Mouse (Mus musculus): ENCODE results near the gene Atp8a2.
A peak's percentile ranks its signal among the peaks of the same experiment; 100 is the strongest.
"Not testable (repeated sequence)": the region's sequence is repeated elsewhere in the genome, so short reads cannot be mapped to it uniquely, and the experiment has no call there.

The Atp8a2 gene

DNA sequence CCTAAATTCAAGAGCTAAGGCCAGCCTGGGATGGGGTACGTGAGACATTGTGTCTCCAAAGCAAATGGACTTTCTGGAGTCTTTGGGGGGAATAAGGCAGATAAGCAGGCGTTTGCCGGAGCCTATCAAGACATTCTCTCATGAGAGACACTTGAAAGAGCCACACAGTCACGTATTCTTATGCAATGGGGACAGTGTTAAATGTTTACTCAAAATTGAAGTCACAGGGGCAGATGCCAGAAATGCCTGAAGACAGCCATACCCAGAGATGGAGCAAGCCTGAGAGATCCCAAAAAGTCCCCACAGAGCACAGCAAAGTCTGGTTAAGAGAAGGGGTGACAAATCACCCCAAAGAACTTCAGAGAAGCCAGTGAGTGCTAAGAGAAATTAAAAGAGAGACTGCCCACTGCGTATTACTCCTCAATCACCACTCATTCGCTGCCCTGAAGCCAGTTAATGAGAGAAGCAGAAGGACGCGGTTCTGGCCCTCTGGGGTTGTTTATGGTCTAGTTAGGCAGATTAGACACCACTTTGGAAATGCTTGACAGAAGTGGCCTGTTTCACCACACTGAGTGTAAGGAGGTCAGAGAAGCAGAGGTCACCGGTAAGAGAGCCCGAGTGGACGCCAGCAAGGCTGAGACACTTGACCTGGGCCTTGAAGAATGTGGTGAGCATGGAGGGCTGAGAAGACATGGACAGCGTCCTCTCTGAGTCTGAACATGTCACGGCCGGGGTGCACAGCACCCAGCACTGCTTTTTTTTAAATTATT is 356.8 kb downstream of the Atp8a2 start:
- no peak for DNase-seq (ENCODE audit: low spot score)

GRCm38 (mm10) chr14:59838446-59839259 is 358.3 kb downstream of the Atp8a2 start:
- DNase-seq (ENCODE audit: low spot score) = not testable (repeated sequence)

- not testable (repeated sequence) for DNase-seq (ENCODE audit: low spot score)
These were observed 359.2 kb downstream of the Atp8a2 start for GRCm38 (mm10) chr14:59837691-59838241.

- DNase-seq (ENCODE audit: low spot score) = no peak
These were observed 360.0 kb downstream of the Atp8a2 start for GRCm38 (mm10) chr14:59836876-59837543.

DNA sequence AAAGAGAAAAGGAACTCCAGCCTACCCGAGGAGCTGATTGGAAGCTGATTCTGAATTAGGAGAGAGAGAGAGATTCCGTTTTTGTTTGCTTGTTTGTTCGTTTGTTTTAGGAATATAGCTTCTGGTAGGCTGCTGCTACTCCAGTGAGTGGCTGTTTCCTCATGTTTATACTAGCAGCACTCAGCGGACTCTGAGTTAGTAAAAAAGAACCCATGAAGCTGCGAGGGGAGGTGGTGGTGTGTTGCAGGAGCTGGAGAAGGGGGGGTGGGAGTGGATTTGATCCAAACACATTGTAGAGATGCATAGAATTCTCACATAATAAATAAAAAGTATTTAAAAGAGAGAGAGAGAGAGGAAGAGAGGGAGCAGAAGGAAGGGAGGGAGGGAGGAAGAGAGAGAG is 367.4 kb downstream of the Atp8a2 start:
- DNase-seq (ENCODE audit: low spot score) = no peak

DNA sequence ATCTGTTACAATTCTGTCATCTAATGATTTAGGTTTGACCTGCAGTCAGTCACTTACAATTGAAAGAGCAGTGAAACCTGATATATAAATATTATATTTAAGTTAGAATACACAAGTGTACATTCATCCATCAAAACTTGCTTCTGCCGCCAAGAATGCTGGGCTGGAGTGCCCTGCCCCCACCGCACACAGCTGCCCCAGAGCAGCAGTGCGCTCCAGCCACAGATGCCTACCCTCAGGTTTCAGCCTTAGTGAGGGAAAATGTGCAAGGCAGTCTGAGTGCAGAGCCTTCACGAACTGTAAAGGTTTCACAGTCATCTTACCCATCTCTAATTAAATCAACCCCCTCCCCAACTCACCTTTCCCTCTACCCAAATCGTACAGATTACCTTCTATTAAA is 369.6 kb downstream of the Atp8a2 start:
- no peak for DNase-seq (ENCODE audit: low spot score)

DNA sequence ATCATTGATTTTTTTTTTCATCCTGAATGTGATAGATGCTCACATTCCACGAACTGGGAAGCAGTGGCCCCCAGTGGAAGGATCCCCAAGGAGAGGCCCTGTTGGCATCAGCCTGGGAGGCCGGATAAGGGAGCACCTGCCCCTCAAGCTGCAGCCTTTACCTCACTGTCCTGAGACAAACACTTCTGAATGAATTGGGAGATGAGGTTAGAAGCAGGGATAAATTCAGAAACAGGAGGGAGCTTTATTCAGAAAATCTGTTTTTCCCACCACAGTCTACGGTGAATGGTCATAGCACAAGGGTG is 376.9 kb downstream of the Atp8a2 start:
- no peak for DNase-seq (ENCODE audit: low spot score)

GRCm38 (mm10) chr14:59819215-59820114 is 377.5 kb downstream of the Atp8a2 start:
- no peak for DNase-seq (ENCODE audit: low spot score)

DNA sequence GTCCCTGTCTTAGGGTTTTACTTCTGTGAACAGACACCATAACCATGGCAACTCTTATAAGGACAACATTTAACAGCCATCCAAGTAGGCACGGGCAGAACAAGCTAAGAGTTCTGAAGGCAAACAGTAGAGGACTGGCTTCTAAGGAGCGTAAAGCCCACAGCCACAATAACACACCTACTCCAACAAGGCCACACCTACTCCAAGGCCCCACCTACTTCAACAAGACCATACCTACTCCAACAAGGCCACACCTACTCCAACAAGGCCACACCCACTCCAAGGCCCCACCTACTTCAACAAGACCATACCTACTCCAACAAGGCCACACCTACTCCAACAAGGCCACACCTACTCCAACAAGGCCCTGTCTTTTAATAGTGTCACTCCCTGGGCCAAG is 386.7 kb downstream of the Atp8a2 start:
- not testable (repeated sequence) for DNase-seq (ENCODE audit: low spot score)

- DNase-seq (ENCODE audit: low spot score) = no peak
These were observed 387.2 kb downstream of the Atp8a2 start for GRCm38 (mm10) chr14:59809790-59810189.

DNA sequence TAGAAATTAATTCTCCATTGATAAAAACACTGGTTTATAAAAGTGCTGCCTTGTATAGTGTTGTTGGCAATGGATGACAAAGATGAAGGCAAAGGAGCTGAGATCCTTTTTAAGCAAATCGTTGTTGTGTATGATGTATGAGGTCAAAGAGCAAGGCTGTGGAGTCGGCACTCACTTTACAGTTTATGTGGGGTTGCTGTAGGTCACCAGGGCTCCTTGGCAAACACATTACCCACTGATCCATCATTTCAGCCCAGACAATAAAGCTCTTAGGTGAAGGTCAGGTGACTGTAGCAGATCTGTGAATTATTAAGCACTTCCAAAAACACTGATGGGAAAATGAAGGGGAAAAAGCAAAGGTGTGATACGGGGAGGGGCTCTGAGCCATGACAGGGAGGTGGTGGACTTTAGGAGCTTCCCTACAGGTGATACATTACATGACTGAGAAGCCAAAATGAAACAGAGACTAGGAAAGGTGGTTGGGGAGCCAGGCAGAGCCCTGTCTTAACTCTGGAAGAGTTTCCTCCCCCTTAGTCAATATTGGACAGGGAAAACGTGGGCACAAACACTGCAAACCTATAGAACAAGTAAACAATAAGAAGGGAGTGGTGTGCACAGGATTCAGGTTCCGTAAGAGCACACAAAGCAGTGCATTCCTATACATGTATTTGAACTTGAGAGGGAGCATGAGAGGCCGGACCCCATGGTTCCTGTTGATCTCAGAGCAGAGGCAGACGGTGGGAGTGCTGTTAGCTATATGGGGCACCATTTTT is 389.3 kb downstream of the Atp8a2 start:
- no peak for DNase-seq (ENCODE audit: low spot score)

- DNase-seq (ENCODE audit: low spot score) = peak; percentile 25
These were observed 390.1 kb downstream of the Atp8a2 start for GRCm38 (mm10) chr14:59806910-59807309.

- DNase-seq (ENCODE audit: low spot score) = no peak
These were observed 390.8 kb downstream of the Atp8a2 start for GRCm38 (mm10) chr14:59806159-59806558.

- no peak for DNase-seq (ENCODE audit: low spot score)
These were observed 391.3 kb downstream of the Atp8a2 start for GRCm38 (mm10) chr14:59805683-59806082.

- no peak for DNase-seq (ENCODE audit: low spot score)
These were observed 394.9 kb downstream of the Atp8a2 start for GRCm38 (mm10) chr14:59801961-59802599.

DNA sequence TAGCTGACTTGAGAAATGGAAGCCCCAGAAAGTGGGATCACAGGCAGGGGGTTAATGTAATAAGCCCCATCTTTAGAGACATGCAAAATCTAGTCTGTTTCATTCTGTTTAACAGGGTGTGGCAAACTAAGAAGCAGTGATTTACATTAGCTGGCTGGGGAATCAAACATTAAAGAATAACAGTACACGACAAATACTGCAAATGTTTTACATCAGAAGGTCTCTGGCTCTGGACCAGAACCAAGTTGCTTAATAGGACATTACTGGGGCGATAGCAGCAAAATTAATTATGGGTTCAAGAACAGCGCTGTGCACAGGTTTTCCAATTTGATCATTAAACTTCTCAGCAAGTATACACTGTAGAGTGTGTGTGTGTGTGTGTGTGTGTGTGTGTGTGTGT is 397.5 kb downstream of the Atp8a2 start:
- DNase-seq (ENCODE audit: low spot score) = no peak

DNA sequence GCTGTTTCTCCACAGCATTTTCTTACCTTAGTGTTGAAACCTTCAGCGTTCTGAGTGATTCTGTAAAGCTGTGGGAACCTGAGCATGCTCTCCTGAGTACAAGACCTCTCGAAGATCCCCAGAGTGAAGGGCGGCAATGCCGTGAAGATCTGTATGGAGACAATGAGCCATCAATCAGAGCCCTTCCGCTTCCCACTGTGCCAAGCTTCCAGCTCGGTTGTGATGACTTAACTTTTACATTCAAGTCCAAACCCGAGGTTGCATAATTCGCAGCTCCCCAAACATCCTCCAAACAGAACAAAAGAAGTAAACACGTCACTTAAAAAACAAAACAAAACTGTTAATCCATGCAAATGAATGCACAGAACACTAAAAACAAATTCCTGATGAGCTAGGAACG is 403.1 kb downstream of the Atp8a2 start:
- no peak for DNase-seq (ENCODE audit: low spot score)

- no peak for DNase-seq (ENCODE audit: low spot score)
These were observed 413.3 kb downstream of the Atp8a2 start for GRCm38 (mm10) chr14:59783348-59784341.

DNA sequence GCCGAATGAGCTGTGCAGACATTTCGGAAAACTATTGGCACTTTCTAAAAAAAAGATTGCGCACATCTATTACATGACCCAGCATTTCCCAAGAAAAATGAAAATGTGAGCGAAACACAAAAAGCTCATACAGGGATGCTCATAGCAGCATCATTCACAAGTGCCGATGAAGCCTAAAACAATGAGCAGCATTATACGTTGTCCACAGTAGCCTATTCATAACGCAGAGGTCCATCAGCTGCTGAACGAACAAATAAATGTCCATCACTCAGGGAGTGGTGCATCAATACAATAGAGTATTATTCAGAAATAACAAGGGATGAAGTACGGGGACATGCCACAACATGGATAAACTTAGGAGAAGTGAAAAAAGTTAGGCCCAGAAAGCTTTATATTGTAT is 416.6 kb downstream of the Atp8a2 start:
- DNase-seq (ENCODE audit: low spot score) = peak; percentile 16
